Mouse (Mus musculus): ENCODE data around the gene Pfkl. TPM values are rescaled to one million over a fixed set of nuclear protein-coding genes. Genes with fewer than 3 reads are reported as not detected.

The Pfkl gene
- polyA plus RNA-seq, 1 experiment from 2014 or later, result 88.0 TPM

- no peak overlapping the region for H3K27ac ChIP-seq (replicated peaks; ENCODE audit: low read depth, low read length)
- H3K27me3 ChIP-seq (ENCODE audit: control insufficient read depth, insufficient read depth, low read length), result no peaks in the 10 kb centered on the region
- WGBS, result under 1% methylated on average over 4 of the region's 4 CpGs
- H3K9me3 ChIP-seq (ENCODE audit: control insufficient read depth, low read length), result no peaks in the 10 kb centered on the region
- H3K4me1 ChIP-seq (ENCODE audit: control insufficient read depth, insufficient read depth, low read length), result no peaks in the 10 kb centered on the region
- no peak overlapping the region for H3K9ac ChIP-seq (replicated peaks; ENCODE audit: low read length)
- H3K4me3 ChIP-seq (replicated peaks; ENCODE audit: low read depth, low read length), result no peak overlapping the region
- ATAC-seq (ENCODE audit: low FRiP score, low TSS enrichment), result peak; percentile 56; the same call in 1 of the 2 replicates
- DNase-seq, result peak; percentile 92
- peaks cover 56% of the 10 kb centered on the region for H3K36me3 ChIP-seq (ENCODE audit: control insufficient read depth, insufficient read depth, low read length)
- no peak overlapping the region for H3K4me2 ChIP-seq (ENCODE audit: low read length)
These were observed 25.2 kb downstream of the Pfkl start for GRCm38 (mm10) chr10:77984660-77985059.

GRCm38 (mm10) chr10:77978351-77979350 lies 31.2 kb downstream of the Pfkl start, which contains the start of gene 1810043G02Rik:
Gene 1810043G02Rik, plus strand, starts transcription at chr10:77978524.
- Histone ChIP-seq H3K4me3 (replicated peaks; ENCODE audit: low read depth, low read length) (peak within 1 kb of the TSS; percentile 67), H3K36me3 (ENCODE audit: control insufficient read depth, insufficient read depth, low read length) (peaks cover 24% of the 10 kb centered on the region), H3K4me1 (ENCODE audit: control insufficient read depth, insufficient read depth, low read length) (peaks cover 6% of the 10 kb centered on the region), H3K4me2 (ENCODE audit: low read length) (peak within 1 kb of the TSS; percentile 67), H3K27me3 (ENCODE audit: control insufficient read depth, insufficient read depth, low read length) (no peaks in the 10 kb centered on the region), H3K9ac (replicated peaks; ENCODE audit: low read length) (peak within 1 kb of the TSS; percentile 78), H3K27ac (replicated peaks; ENCODE audit: low read depth, low read length) (peak within 1 kb of the TSS; percentile 86), H3K9me3 (ENCODE audit: control insufficient read depth, low read length) (no peaks in the 10 kb centered on the region)
- WGBS, result 1% methylated on average over 57 of the region's 57 CpGs
- ATAC-seq (ENCODE audit: low FRiP score, low TSS enrichment) (peak; percentile 98), DNase-seq (peak; percentile 99)

GRCm38 (mm10) chr10:77976458-77977150 lies 33.3 kb downstream of the Pfkl start:
- H3K9me3 ChIP-seq (ENCODE audit: control insufficient read depth, low read length), result no peaks in the 10 kb centered on the region
- DNase-seq (peak; percentile 17), ATAC-seq (ENCODE audit: low FRiP score, low TSS enrichment) (no peak)
- H3K27me3 ChIP-seq (ENCODE audit: control insufficient read depth, insufficient read depth, low read length), result no peaks in the 10 kb centered on the region
- H3K4me1 ChIP-seq (ENCODE audit: control insufficient read depth, insufficient read depth, low read length), result peaks cover 6% of the 10 kb centered on the region
- H3K9ac ChIP-seq (replicated peaks; ENCODE audit: low read length), result no peak overlapping the region
- H3K27ac ChIP-seq (replicated peaks; ENCODE audit: low read depth, low read length), result no peak overlapping the region
- no peak overlapping the region for H3K4me2 ChIP-seq (ENCODE audit: low read length)
- peaks cover 11% of the 10 kb centered on the region; the same call in 1 of the 2 replicates for H3K36me3 ChIP-seq (ENCODE audit: control insufficient read depth, insufficient read depth, low read length)
- WGBS, result 75% methylated on average over 8 of the region's 8 CpGs
- no peak overlapping the region for H3K4me3 ChIP-seq (replicated peaks; ENCODE audit: low read depth, low read length)

GRCm38 (mm10) chr10:77975653-77976052 lies 34.2 kb downstream of the Pfkl start:
- DNase-seq (no peak), ATAC-seq (ENCODE audit: low FRiP score, low TSS enrichment) (no peak)
- no peak overlapping the region for H3K9ac ChIP-seq (replicated peaks; ENCODE audit: low read length)
- no peak overlapping the region for H3K4me3 ChIP-seq (replicated peaks; ENCODE audit: low read depth, low read length)
- H3K27me3 ChIP-seq (ENCODE audit: control insufficient read depth, insufficient read depth, low read length), result no peaks in the 10 kb centered on the region
- no peak overlapping the region for H3K4me2 ChIP-seq (ENCODE audit: low read length)
- H3K36me3 ChIP-seq (ENCODE audit: control insufficient read depth, insufficient read depth, low read length), result 0 out of 2 replicates have a peak, but pooled peaks cover 6% of the 10 kb centered on the region
- WGBS, result 59% methylated on average over 4 of the region's 4 CpGs
- peaks cover 6% of the 10 kb centered on the region for H3K4me1 ChIP-seq (ENCODE audit: control insufficient read depth, insufficient read depth, low read length)
- H3K9me3 ChIP-seq (ENCODE audit: control insufficient read depth, low read length), result no peaks in the 10 kb centered on the region
- no peak overlapping the region for H3K27ac ChIP-seq (replicated peaks; ENCODE audit: low read depth, low read length)

- ATAC-seq (ENCODE audit: low FRiP score, low TSS enrichment), result no peak
These were observed 35.1 kb downstream of the Pfkl start for GRCm38 (mm10) chr10:77974811-77975210.

GRCm38 (mm10) chr10:77974323-77974722 lies 35.6 kb downstream of the Pfkl start:
- H3K27me3 ChIP-seq (ENCODE audit: control insufficient read depth, insufficient read depth, low read length), result no peaks in the 10 kb centered on the region
- no peak overlapping the region for H3K4me2 ChIP-seq (ENCODE audit: low read length)
- H3K9ac ChIP-seq (replicated peaks; ENCODE audit: low read length), result no peak overlapping the region
- no peak overlapping the region for H3K27ac ChIP-seq (replicated peaks; ENCODE audit: low read depth, low read length)
- H3K4me1 ChIP-seq (ENCODE audit: control insufficient read depth, insufficient read depth, low read length), result peaks cover 5% of the 10 kb centered on the region
- H3K4me3 ChIP-seq (replicated peaks; ENCODE audit: low read depth, low read length), result no peak overlapping the region
- DNase-seq (no peak), ATAC-seq (ENCODE audit: low FRiP score, low TSS enrichment) (no peak)
- no peaks in the 10 kb centered on the region for H3K9me3 ChIP-seq (ENCODE audit: control insufficient read depth, low read length)
- H3K36me3 ChIP-seq (ENCODE audit: control insufficient read depth, insufficient read depth, low read length), result no peaks in the 10 kb centered on the region
- 72% methylated on average over 5 of the region's 5 CpGs for WGBS

More at GRCm38 (mm10) chr10:77974811-77975210, 35.1 kb downstream of the Pfkl start:
- Histone ChIP-seq H3K27me3 (ENCODE audit: control insufficient read depth, insufficient read depth, low read length) (no peaks in the 10 kb centered on the region), H3K36me3 (ENCODE audit: control insufficient read depth, insufficient read depth, low read length) (no peaks in the 10 kb centered on the region), H3K9me3 (ENCODE audit: control insufficient read depth, low read length) (no peaks in the 10 kb centered on the region), H3K4me3 (replicated peaks; ENCODE audit: low read depth, low read length) (no peak overlapping the region), H3K9ac (replicated peaks; ENCODE audit: low read length) (no peak overlapping the region), H3K4me1 (ENCODE audit: control insufficient read depth, insufficient read depth, low read length) (peaks cover 6% of the 10 kb centered on the region), H3K4me2 (ENCODE audit: low read length) (no peak overlapping the region), H3K27ac (replicated peaks; ENCODE audit: low read depth, low read length) (no peak overlapping the region)
- DNase-seq, result no peak
- WGBS, result 77% methylated on average over 5 of the region's 5 CpGs

GRCm38 (mm10) chr10:77971709-77972553 lies 38.0 kb downstream of the Pfkl start:
- H3K4me3 ChIP-seq (replicated peaks; ENCODE audit: low read depth, low read length), result no peak overlapping the region
- H3K9ac ChIP-seq (replicated peaks; ENCODE audit: low read length), result no peak overlapping the region
- no peaks in the 10 kb centered on the region for H3K4me1 ChIP-seq (ENCODE audit: control insufficient read depth, insufficient read depth, low read length)
- ATAC-seq (ENCODE audit: low FRiP score, low TSS enrichment), result no peak
- no peaks in the 10 kb centered on the region for H3K9me3 ChIP-seq (ENCODE audit: control insufficient read depth, low read length)
- peaks cover 3% of the 10 kb centered on the region for H3K27me3 ChIP-seq (ENCODE audit: control insufficient read depth, insufficient read depth, low read length)
- no peak overlapping the region for H3K4me2 ChIP-seq (ENCODE audit: low read length)
- peak; percentile 21 for DNase-seq
- no peak overlapping the region for H3K27ac ChIP-seq (replicated peaks; ENCODE audit: low read depth, low read length)
- WGBS, result 63% methylated on average over 17 of the region's 17 CpGs
- no peaks in the 10 kb centered on the region for H3K36me3 ChIP-seq (ENCODE audit: control insufficient read depth, insufficient read depth, low read length)

- Histone ChIP-seq H3K27ac (replicated peaks; ENCODE audit: low read depth, low read length) (no peak overlapping the region), H3K9me3 (ENCODE audit: control insufficient read depth, low read length) (no peaks in the 10 kb centered on the region), H3K4me2 (ENCODE audit: low read length) (no peak overlapping the region), H3K4me1 (ENCODE audit: control insufficient read depth, insufficient read depth, low read length) (no peaks in the 10 kb centered on the region), H3K27me3 (ENCODE audit: control insufficient read depth, insufficient read depth, low read length) (peaks cover 3% of the 10 kb centered on the region), H3K36me3 (ENCODE audit: control insufficient read depth, insufficient read depth, low read length) (no peaks in the 10 kb centered on the region), H3K4me3 (replicated peaks; ENCODE audit: low read depth, low read length) (no peak overlapping the region), H3K9ac (replicated peaks; ENCODE audit: low read length) (no peak overlapping the region)
- 79% methylated on average over 10 of the region's 10 CpGs for WGBS
- no peak for ATAC-seq (ENCODE audit: low FRiP score, low TSS enrichment)
- DNase-seq, result peak; percentile 46
These were observed 38.7 kb downstream of the Pfkl start for GRCm38 (mm10) chr10:77971191-77971590.

All from midbrain, embryonic 14.5 days (tissue).